Comparison of ENCODE assay signal across 22 mouse cellular contexts in genomic region chr17:65169981-65170617, GRCm38 (mm10).
DNase-seq lines count a peak whose midpoint lies in the region; ATAC-seq and TF ChIP-seq lines count a peak whose summit lies in the region.
"Had no signal": no experiment of that assay in that cellular context is flagged by ENCODE, and none has a peak within 500 bp of the region (broad histone marks: within the 10 kb centered on the region; RNA-seq: fewer than 3 reads in every experiment).

No protein-coding gene starts in this region.

- no peak overlapping the region for H3K4me3 ChIP-seq in forebrain, postnatal 0 days (ENCODE audit: low read depth, low read length)
- no peak overlapping the region for H3K4me3 ChIP-seq in forebrain, embryonic 14.5 days (ENCODE audit: low read depth, low read length)
- no peak overlapping the region for H3K4me3 ChIP-seq in left cerebral cortex, adult 2 months
- no peak overlapping the region for H3K4me3 ChIP-seq in midbrain, embryonic 15.5 days
- H3K4me3 ChIP-seq in kidney, embryonic 15.5 days (replicated peaks): no peak overlapping the region
- H3K4me3 ChIP-seq: embryonic facial prominence, embryonic 12.5 days; heart, embryonic 13.5 days; hindbrain, embryonic 10.5 days; limb, embryonic 10.5 days; limb, embryonic 15.5 days; liver, embryonic 13.5 days had no signal

- H3K9ac ChIP-seq in forebrain, postnatal 0 days: no peak overlapping the region
- no peak overlapping the region for H3K9ac ChIP-seq in forebrain, embryonic 14.5 days (ENCODE audit: low read length)
- H3K9ac ChIP-seq in midbrain, embryonic 15.5 days: no peak overlapping the region
- H3K9ac ChIP-seq in kidney, embryonic 15.5 days: no peak overlapping the region
- H3K9ac ChIP-seq: embryonic facial prominence, embryonic 12.5 days; heart, embryonic 13.5 days; limb, embryonic 15.5 days; liver, embryonic 13.5 days had no signal

- no peaks in the 10 kb centered on the region for H3K9me3 ChIP-seq in forebrain, postnatal 0 days (ENCODE audit: low read length)
- H3K9me3 ChIP-seq in forebrain, embryonic 14.5 days (replicated peaks; ENCODE audit: control insufficient read depth, low read length): no peaks in the 10 kb centered on the region
- H3K9me3 ChIP-seq in midbrain, embryonic 15.5 days: no peaks in the 10 kb centered on the region
- H3K9me3 ChIP-seq in kidney, embryonic 15.5 days (replicated peaks): no peaks in the 10 kb centered on the region
- H3K9me3 ChIP-seq: embryonic facial prominence, embryonic 12.5 days; heart, embryonic 13.5 days; hindbrain, embryonic 10.5 days; limb, embryonic 10.5 days; limb, embryonic 15.5 days had no signal

- TF ChIP-seq POLR2A in brain, embryonic 14.5 days (IDR thresholded peaks at IDR 0.05; ENCODE audit: borderline replicate concordance, extremely low read depth, insufficient read depth, insufficient read length, poor library complexity, severe bottlenecking): no peak

- peak; percentile 68 for ATAC-seq in forebrain, postnatal 0 days
- no peak for ATAC-seq in forebrain, embryonic 14.5 days
- ATAC-seq in midbrain, embryonic 15.5 days (replicated peaks): peak; percentile 85; the same call in 1 of the 2 replicates
- ATAC-seq in kidney, embryonic 15.5 days (replicated peaks; ENCODE audit: low FRiP score): no peak
- ATAC-seq: CD4-positive, CD25-positive, alpha-beta regulatory T cell, adult 4 months; intestine, postnatal 0 days; lung, postnatal 0 days had no signal

- WGBS in forebrain, postnatal 0 days: 42% methylated on average over 4 of the region's 4 CpGs
- 61% methylated on average over 4 of the region's 4 CpGs for WGBS in forebrain, embryonic 14.5 days
- 53% methylated on average over 4 of the region's 4 CpGs for WGBS in midbrain, embryonic 15.5 days
- WGBS in kidney, embryonic 15.5 days: 78% methylated on average over 4 of the region's 4 CpGs

- DNase-seq in forebrain, postnatal 0 days: no peak
- DNase-seq in forebrain, embryonic 14.5 days (ENCODE audit: low spot score): no peak
- no peak for DNase-seq in left cerebral cortex, adult 2 months (ENCODE audit: extremely low spot score in 1 of 2, low spot score in 2 of 2)
- DNase-seq in left cerebral cortex, postnatal 36 days (ENCODE audit: low spot score in 2 of 2): no peak
- DNase-seq in brain, embryonic 14.5 days (ENCODE audit: low read depth): peak; percentile 36
- DNase-seq: adrenal gland, postnatal 14 days; cerebellum, adult 11-12 months; cerebellum, adult 9-11 months; embryo, embryonic 11 days; kidney, postnatal 25 days; liver, embryonic 13.5 days; lung, adult 18-20 months had no signal

- no peaks in the 10 kb centered on the region for H3K36me3 ChIP-seq in forebrain, postnatal 0 days (ENCODE audit: insufficient read depth)
- H3K36me3 ChIP-seq in forebrain, embryonic 14.5 days (ENCODE audit: control insufficient read depth, insufficient read depth, low read length): no peaks in the 10 kb centered on the region
- no peaks in the 10 kb centered on the region for H3K36me3 ChIP-seq in midbrain, embryonic 15.5 days (replicated peaks)
- H3K36me3 ChIP-seq in kidney, embryonic 15.5 days: no peaks in the 10 kb centered on the region
- H3K36me3 ChIP-seq: embryonic facial prominence, embryonic 12.5 days; heart, embryonic 13.5 days; hindbrain, embryonic 10.5 days; limb, embryonic 10.5 days; limb, embryonic 15.5 days; liver, embryonic 13.5 days had no signal

- no peak overlapping the region for H3K27ac ChIP-seq in forebrain, postnatal 0 days (ENCODE audit: low read depth, low read length)
- H3K27ac ChIP-seq in forebrain, embryonic 14.5 days (ENCODE audit: low read depth, low read length): no peak overlapping the region
- H3K27ac ChIP-seq in left cerebral cortex, adult 2 months: peak overlapping the region; percentile 67; the same call in 1 of the 2 replicates
- 0 out of 2 replicates have a peak overlapping the region, but pooled peaks have one; percentile 74 for H3K27ac ChIP-seq in midbrain, embryonic 15.5 days
- H3K27ac ChIP-seq in kidney, embryonic 15.5 days: no peak overlapping the region
- H3K27ac ChIP-seq: embryonic facial prominence, embryonic 12.5 days; heart, embryonic 13.5 days; hindbrain, embryonic 10.5 days; limb, embryonic 10.5 days; limb, embryonic 15.5 days; liver, embryonic 13.5 days had no signal

- H3K27me3 ChIP-seq in forebrain, postnatal 0 days (ENCODE audit: insufficient read depth, low read length): no peaks in the 10 kb centered on the region
- H3K27me3 ChIP-seq in forebrain, embryonic 14.5 days (replicated peaks; ENCODE audit: control insufficient read depth, insufficient read depth, low read length): no peaks in the 10 kb centered on the region
- H3K27me3 ChIP-seq in midbrain, embryonic 15.5 days (replicated peaks): no peaks in the 10 kb centered on the region
- no peaks in the 10 kb centered on the region for H3K27me3 ChIP-seq in kidney, embryonic 15.5 days
- H3K27me3 ChIP-seq: embryonic facial prominence, embryonic 12.5 days; heart, embryonic 13.5 days; limb, embryonic 15.5 days; liver, embryonic 13.5 days had no signal

- H3K4me1 ChIP-seq in forebrain, postnatal 0 days (ENCODE audit: insufficient read depth): 0 out of 2 replicates have a peak, but pooled peaks cover 5% of the 10 kb centered on the region
- no peaks in the 10 kb centered on the region for H3K4me1 ChIP-seq in forebrain, embryonic 14.5 days (ENCODE audit: control insufficient read depth, insufficient read depth, low read length)
- H3K4me1 ChIP-seq in midbrain, embryonic 15.5 days: peaks cover 4% of the 10 kb centered on the region; the same call in 1 of the 2 replicates
- no peaks in the 10 kb centered on the region for H3K4me1 ChIP-seq in kidney, embryonic 15.5 days
- H3K4me1 ChIP-seq: embryonic facial prominence, embryonic 12.5 days; heart, embryonic 13.5 days; hindbrain, embryonic 10.5 days; limb, embryonic 10.5 days; liver, embryonic 13.5 days had no signal

- no peak for TF ChIP-seq CTCF in forebrain, postnatal 0 days (IDR thresholded peaks at IDR 0.05; ENCODE audit: low read depth)
- TF ChIP-seq CTCF in left cerebral cortex, adult 2 months (IDR thresholded peaks at IDR 0.05): no peak
- TF ChIP-seq CTCF in brain, embryonic 14.5 days (IDR thresholded peaks at IDR 0.05; ENCODE audit: borderline replicate concordance, extremely low read depth, insufficient read depth, insufficient read length): no peak

- intact Hi-C loops in left cerebral cortex, adult 2 months (cut with DNase I): loop anchor here (10.0 kb wide), 2 partner anchors 205 to 215 kb away; no protein-coding TSS in a partner anchor
- intact Hi-C loops in left cerebral cortex, postnatal 36 days (cut with DNase I): loop anchor here (10.0 kb wide), 1 partner anchor 45 kb away; no protein-coding TSS in a partner anchor

- H3K4me2 ChIP-seq in forebrain, postnatal 0 days (ENCODE audit: low read depth): no peak overlapping the region
- no peak overlapping the region for H3K4me2 ChIP-seq in forebrain, embryonic 14.5 days (ENCODE audit: low read length)
- H3K4me2 ChIP-seq in midbrain, embryonic 15.5 days: no peak overlapping the region
- no peak overlapping the region for H3K4me2 ChIP-seq in kidney, embryonic 15.5 days
- H3K4me2 ChIP-seq: embryonic facial prominence, embryonic 12.5 days; heart, embryonic 13.5 days; limb, embryonic 15.5 days; liver, embryonic 13.5 days had no signal

Comparison
In these comparisons a context has a peak if more than half of its experiments do, and no peak if none do; other contexts are left out.
1. ATAC-seq: peak in forebrain, postnatal 0 days (single experiment) and midbrain, embryonic 15.5 days (single experiment); none in forebrain, embryonic 14.5 days (single experiment) and kidney, embryonic 15.5 days (single experiment).
2. H3K27ac ChIP-seq: peak in left cerebral cortex, adult 2 months (single experiment) and midbrain, embryonic 15.5 days (single experiment); none in forebrain, postnatal 0 days (single experiment), forebrain, embryonic 14.5 days (single experiment) and kidney, embryonic 15.5 days (single experiment).